Mouse (Mus musculus) WW6 (cell line): ENCODE data around the gene Ercc8.

ENCODE experiments used
- DNase-seq: peaks from one replicate; pipeline ENCODE4 v3.0.0-alpha.2; 2013; ENCODE audit warnings: low read depth, low spot score

Gene Ercc8

DNA sequence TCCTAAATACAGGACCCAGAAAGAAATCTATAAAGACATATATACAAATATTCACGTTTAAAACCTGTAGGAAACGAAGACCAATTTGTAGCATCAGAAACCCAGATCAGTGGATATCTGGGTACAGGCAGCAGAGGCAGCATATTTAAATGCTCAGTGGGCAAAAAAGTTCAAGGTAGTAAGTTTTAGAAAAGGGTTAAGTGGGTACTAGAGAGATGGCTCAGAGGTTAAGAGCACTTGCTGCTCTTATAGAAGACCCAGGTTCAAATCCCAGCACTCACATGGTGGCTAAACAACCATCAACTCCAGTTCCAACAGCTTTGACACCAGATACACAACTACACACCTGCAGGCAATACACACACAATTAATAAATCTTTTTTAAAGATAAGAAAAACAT lies 1.4 kb upstream of the Ercc8 start:
- no peak for DNase-seq

DNA sequence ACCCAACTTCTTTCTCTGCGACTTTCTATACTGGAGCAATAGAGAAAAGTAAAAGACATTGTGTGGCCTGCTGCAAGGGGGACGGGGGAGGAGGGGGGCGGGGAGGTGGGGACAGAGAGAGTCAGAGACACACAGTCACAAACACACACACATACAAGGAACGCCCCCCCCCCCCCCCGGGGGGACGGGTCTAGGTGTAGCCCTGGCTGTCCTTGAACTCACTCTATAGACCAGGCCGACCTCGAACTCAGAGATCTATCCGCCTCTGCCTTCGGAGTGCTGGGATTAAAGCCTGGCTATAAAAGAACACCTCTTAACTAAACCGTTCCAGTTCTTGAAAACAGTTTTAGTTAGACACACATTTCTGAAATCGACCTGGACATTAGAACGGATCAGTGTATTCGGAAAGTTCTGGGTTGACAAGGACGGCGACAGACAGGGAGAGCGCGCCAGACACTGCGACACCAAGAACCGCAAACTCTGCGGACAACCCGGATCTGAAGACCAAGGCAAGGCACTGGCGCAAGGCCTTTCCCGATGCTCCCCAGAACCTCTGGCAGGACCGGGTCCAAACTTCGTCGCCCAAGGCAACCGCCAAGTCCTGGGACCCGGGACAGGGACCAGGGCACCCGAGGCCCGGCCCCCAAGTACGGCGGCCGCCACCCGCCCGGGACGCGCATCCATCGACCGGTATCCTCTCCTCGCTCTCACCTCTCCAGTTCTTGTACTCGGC lies 633 bp upstream of the Ercc8 start:
- DNase-seq, result no peak

DNA sequence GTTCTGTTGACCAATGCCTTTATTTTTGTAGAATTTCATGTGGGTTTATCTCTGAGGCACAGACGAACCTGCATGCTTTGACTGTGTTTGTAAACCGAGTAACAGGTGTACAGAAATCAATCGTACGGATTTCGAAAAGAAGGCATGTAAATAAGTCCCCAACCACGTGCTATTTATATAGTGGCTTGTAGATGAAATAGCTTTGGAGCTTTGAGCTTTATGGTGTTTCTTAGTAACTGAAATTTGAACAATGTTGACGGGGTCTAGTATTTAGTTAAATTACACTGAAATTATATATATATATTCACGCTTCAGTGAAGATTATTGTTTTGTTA lies 677 bp downstream of the Ercc8 start:
- DNase-seq, result no peak

DNA sequence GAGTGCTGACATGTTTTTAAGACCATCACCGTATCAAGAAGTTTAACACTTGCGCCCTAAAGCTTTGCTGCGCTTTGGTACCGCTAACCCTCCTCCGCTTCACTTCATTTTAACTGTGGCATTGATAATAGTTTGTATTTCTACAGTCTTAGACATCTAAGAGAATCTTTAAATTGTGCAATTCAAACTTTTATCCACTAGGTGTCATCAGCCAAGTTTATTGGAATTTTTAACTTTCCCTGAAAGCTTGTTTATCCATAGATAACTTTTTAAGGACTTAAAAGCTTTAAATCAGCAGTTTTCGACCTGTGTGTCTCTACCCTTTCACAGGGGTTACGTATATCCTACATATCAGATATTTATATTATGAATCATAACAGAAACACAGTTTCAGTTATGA lies 1.4 kb downstream of the Ercc8 start:
- DNase-seq, result no peak

- no peak for DNase-seq
Observed at GRCm38 (mm10) chr13:108163912-108164311, 5.4 kb downstream of the Ercc8 start.

DNA sequence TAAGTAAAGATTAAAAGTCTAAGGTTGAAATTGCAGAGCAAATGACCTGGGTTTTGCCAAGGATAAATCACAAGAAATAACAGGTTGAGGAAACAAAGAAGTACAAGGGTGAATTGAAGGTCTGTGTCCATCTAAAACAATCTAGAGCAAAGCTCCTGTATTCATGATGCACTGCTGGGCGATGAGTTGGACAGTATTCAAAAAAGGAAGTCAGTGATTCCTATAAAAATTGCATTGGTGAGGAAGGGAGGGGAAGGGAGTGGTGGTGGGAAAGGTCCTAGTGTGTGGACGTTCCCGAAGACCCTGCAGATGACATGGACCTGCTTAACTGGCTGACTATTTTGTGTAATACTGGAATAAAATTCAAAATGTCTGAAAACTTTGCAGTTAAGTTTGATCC lies 6.1 kb downstream of the Ercc8 start:
- DNase-seq, result no peak

DNA sequence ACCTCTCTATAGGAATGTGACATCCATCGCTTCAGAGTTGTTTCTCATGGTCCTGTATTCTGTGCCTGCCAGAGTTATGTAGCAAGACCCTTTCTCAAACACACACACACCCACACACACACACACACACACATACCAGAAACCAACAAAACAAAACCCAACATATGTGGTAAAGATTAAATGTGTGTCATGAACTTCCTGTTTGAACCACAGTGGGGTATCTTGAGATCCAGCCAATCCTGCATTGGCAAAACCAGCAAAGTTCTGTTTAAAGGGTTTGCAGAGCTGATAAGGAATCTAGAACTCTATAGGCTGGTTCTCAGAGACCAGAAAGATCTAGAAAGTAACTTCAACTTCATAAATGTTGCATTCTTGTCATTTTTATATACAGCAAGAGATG lies 11.5 kb downstream of the Ercc8 start:
- DNase-seq, result no peak

DNA sequence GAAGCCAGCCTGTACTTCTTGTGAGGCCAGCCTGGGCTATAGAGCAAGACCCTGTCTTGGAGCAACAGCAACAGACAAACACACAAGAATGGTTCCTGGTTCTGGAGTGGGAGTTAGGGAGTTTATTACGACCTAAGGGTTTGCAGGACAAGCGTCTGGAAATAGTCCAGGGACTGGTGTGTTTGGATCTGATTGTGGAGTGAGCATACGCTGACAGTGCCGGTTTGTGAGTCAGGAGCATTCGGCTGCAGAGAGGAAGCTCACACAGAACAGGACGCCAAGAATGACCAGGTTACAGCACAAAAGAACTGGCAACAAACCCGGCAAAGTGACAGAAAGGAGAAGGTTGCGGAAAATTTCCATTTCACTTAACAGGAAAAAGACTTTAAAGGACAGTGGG lies 12.0 kb downstream of the Ercc8 start:
- no peak for DNase-seq

DNA sequence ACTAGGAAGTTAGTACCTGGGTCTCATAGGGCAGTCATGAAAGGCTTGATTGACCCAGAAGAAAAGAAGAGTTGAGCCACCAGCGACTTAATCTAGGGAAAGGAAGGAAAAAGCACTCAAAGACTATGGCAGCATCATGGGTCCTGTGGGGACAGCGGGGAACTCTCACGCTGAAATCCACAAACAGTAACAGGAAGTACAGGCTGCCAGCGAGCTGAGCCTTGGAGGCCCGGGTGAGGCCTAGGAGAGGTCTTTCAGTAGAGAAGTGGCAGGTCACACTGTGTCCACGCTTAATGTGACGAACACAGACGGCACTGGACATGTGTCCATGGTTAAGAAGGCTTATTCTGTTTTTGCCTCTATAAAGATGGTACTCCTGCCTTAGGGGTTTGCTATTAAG lies 21.1 kb downstream of the Ercc8 start:
- DNase-seq, result no peak

- no peak for DNase-seq
Observed at GRCm38 (mm10) chr13:108180821-108181220, 22.3 kb downstream of the Ercc8 start.

DNA sequence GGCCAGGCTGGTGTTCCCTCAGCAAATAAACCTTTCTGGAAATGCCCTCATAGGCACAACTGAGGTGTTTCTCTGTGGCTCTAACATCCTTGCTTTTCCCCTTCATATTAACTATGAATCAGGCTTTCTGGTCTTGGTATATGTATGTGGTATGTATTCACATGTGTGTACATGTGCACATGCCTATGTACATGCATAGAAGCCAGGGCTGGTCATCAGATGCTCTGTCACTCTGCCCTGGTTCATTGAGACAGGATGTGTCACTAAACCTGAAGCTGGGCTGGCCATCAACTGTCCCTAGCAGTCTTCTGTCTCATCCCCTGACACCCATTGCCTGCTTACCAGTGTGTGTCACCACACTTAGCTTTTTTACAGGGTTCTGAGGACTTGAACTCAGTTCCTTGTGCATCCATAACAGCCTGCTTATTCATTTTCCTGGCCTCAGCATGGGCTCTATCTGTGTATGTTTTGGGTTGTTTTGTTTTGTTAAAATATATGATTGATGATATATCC lies 26.3 kb downstream of the Ercc8 start:
- DNase-seq, result no peak

DNA sequence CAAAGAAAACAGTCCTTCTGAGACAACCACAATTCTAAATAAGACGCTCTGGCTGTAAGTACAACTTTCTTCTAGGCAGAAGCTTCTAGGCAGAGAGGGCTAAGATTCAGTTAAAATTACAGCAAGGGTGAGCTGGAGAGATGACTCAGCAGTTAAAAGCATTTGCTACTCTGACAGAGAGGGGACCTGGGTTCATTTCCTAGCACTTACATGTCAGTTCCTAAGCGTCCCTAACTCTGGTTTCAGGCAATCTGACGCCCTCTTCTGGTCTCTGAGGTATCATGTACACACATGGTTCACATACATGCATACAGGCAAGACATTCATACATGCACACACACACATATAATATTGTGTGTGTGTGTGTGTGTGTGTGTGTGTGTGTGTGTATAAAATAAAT lies 27.0 kb downstream of the Ercc8 start:
- DNase-seq, result no peak

- no peak for DNase-seq
Observed at GRCm38 (mm10) chr13:108187994-108188393, 29.5 kb downstream of the Ercc8 start.

DNA sequence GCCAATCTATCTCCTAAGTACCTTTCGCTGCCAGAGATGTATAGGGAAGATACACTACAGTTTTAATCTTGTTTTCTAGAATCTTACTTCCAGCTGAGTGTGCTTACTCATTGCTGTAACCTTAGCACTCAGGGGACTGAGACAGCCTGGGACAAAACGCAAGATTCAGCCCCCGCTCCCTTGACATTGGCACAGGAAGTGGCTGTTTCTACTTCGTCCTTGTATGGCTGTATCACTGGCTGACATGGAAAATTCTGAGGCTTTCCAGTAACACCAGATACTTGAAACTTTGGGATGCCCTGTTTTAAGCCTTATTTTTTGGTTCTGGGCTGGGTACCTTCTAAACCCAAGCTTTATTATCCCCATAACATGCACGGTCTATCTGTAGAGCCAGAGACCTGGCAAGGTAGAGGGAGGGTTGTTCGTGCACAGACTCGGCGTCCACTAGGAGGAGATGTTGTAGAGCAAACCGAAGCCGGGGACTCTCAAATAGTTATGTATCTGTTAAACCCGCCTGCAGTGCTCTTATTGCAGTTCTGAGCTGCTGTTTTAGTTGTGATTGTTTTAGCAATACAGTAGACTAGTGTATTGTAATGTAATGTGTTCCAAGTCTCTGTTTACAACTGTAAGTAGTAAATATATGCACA lies 32.7 kb downstream of the Ercc8 start:
- DNase-seq, result peak; percentile 28

GRCm38 (mm10) chr13:108195474-108195873 lies 36.9 kb downstream of the Ercc8 start:
- no peak for DNase-seq

DNA sequence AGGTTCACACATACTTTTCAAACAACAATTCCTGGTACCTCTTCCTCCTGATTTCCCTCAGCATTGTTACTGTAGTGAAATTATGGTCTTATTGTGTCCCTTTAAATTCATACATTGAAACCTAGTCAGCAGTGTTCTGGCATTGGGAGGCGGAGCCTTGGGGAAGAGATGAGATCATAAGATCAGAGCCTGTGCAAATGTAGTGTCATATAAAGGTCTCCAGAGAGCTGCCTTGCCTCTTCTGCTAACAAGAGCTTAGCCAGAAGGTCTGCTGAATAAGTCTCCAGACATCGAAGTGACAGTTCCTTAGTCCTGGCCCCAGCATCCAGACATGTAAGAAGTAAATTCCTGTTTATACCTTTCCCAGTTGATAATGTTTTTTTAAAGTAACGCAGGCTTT lies 46.3 kb downstream of the Ercc8 start:
- DNase-seq, result no peak

- no peak for DNase-seq
Observed at GRCm38 (mm10) chr13:108207447-108207846, 48.9 kb downstream of the Ercc8 start.

- no peak for DNase-seq
Observed at GRCm38 (mm10) chr13:108208090-108208489, 49.6 kb downstream of the Ercc8 start.

DNA sequence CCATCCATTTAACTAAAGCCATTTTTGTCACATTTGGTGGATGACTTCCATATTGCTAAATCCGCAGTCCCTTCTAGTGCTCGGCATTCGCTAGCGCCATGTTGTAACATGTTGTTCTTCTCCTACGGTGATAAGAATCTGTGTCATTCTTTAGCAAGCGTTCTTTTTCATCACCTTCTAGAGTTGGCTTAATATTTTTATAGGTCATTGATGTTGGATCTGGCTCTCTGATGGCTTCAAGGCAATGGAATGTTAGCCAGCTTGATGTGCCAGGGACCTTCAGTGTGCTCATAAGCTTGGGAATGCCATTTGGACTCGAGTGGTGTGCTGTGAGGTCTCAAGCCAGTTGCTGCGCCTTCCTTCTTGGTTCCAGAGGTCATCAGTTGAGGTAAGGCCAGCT lies 52.4 kb downstream of the Ercc8 start:
- DNase-seq, result no peak

- DNase-seq, result no peak
Observed at GRCm38 (mm10) chr13:108212397-108213018, 54.0 kb downstream of the Ercc8 start.

- DNase-seq, result peak; percentile 48
Observed at GRCm38 (mm10) chr13:108214081-108214484, 55.6 kb downstream of the Ercc8 start, which contains the start of gene Elovl7. Elovl7 (plus strand) TSS chr13:108214404.

- peak; percentile 52 for DNase-seq
Observed at GRCm38 (mm10) chr13:108214485-108215107, 56.1 kb downstream of the Ercc8 start.
